Mouse (Mus musculus) right cerebral cortex, postnatal 36 days (tissue): ENCODE data around the gene B3galt5.

ENCODE experiments used
- DNase-seq, 2 experiments: peaks; one replicate each; pipeline ENCODE4 v3.0.0; 2022; ENCODE audit warnings: low spot score in 2 of 2, mixed read lengths in 1 of 2

Gene B3galt5

DNA sequence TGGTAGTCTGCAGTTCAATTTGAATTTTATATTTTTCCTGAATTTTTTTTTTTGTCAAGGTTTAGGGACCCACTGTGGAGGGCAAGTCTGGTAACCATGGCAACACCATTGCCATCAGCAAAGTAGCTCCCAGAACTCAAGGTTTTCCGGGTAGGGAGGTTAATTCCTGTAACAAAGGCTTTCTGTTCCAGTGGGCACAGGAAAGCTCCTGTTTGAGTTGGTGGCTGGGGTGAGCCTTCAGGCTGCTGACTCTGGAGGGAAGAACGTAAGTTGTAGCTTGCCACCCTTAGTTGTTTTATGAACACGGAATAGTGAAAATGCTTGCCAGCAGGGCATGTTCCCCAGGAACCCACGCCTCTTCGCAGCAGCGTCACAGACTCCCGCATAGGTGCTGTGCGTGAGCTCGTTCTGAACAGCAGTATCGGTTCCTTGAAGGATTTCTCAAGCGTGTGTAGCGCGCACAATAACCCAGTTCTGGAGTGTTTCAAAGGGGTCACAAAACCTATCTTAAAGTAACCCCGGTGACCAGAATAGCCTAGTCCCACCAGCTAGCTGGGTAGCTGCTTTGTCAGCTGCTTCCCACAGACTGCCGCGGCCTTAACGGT is at the start of gene B3galt5:
B3galt5 (plus strand) TSS at position 436 of the 605 bp plus-strand sequence.
- DNase-seq, result peak in 1 of 2 experiments; percentile 2

DNA sequence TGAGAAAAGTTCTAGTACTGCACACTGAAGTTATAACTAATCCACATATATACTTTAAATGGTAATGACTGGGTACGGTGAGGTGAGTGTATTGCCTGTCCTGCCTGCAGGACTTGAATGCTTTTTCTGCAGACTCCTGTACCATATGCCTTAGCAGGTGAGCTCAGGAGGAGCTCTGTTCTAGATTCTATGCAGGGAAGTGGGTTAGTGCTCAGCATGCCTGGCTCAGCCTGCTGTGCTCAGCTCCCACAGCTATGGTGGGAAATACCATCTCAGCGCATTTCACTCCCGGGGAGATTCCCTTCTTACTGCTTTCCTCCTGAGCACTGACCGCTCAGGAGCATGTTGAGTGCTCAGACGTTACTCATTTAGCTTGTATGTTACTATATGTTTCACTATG is 48.0 kb upstream of the B3galt5 start:
- no peak for DNase-seq

DNA sequence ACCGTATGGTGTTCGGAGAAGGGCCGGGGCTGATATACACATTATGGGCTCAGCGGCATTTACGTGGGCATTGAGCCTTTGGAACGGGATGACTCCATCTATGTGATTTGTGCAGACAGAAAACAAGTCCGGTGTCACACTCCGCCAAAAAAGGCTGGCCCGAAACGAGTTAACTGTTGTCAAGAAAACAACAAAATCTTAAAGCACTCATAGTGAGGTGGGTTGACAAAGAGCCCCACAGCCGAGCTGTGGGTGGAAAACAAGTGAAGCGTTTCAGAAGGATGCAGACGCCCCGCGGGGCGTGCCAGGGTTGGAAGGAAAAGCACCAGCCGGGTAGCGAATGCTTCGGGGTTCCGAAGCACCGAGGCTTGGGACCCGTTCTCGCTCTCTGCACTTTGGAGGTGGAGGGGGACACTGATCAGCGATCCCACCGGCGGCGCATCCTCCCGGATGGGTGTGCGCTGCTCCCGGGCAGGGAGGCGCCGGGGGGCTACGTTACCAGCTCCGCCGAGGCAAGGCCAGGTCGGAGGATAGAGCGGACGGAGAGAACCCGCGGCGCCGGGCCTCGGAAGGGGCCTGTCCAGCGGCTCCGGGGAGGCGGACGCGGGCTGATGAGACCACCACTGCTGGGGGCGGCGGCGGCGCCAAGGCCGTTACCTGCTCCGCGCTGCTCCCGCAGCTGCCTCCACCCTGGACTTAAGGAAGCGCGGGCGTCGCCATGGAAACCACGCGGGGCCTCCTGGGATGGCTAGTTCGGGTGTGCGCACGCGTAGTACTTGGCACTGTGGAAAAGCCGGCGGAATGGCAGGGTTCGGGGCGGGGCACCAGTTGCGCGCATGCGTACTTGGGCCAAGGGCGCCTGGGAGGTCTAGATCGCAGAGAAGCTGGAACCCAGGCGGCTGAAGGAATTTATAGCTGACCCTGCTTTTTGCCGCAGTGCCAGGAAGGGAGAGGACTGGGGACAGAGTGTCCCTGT is 43.8 kb upstream of the B3galt5 start, which contains the start of gene Lca5l:
Lca5l (minus strand) TSS at position 741 of the 976 bp plus-strand sequence.
- peak; percentile 97 to 99 for DNase-seq

DNA sequence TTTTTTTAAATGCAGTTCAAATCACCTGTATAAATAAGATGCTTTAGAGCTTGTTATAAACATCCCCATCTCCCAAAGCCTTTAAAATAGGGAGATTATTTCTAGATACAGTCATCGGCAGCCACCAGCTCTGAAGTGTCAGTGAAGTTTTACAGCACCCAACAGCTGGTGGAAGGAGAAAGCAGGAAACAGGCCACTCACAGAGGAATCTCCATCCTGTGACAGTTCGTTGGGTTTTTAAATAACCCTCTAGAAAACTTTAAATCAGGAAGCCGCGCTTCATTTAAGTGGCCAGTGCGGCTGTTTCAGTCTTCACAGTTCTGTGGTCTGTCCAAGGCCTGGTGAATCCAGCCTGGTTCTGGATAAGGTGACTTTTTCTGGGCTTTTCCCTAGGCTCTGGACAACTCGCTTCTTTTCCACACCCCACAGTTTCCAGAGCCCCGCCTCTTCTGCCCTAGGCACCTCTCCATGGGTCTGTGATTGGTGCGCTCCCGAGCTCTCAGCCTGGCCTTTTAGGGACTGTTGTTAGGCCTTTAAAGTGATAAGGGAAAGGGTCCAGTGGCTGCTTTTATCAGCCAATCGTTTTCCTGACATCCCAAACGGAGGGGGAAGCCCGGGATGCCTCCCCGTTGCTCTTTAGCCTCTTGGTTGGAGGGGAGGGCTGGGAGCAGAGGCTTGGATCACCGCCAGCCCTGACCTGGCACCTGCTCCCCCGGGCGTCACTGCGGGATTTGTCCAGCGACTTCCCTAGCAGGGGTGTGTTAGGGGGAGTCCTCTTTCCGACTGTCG is 35.5 kb upstream of the B3galt5 start, which contains the start of gene Sh3bgr:
Sh3bgr (plus strand) TSS at position 538 of the 789 bp plus-strand sequence.
- DNase-seq, result no peak

DNA sequence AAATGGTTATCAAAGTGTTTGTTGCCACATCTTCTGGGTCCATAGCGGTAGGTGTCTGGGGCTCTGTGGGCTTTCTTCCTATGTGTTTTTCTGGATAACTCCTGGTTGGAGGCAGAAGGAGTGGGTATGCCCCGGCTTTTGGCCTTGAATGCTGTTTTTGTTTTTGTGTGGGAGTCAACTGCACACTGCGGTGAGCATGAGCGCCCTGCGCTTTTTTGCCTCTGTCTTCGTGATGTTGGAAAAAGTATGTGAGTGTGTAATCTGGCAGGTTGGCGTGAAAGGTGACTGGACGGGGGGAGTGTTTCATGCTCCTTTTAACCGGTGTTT is 34.9 kb upstream of the B3galt5 start:
- no peak for DNase-seq

DNA sequence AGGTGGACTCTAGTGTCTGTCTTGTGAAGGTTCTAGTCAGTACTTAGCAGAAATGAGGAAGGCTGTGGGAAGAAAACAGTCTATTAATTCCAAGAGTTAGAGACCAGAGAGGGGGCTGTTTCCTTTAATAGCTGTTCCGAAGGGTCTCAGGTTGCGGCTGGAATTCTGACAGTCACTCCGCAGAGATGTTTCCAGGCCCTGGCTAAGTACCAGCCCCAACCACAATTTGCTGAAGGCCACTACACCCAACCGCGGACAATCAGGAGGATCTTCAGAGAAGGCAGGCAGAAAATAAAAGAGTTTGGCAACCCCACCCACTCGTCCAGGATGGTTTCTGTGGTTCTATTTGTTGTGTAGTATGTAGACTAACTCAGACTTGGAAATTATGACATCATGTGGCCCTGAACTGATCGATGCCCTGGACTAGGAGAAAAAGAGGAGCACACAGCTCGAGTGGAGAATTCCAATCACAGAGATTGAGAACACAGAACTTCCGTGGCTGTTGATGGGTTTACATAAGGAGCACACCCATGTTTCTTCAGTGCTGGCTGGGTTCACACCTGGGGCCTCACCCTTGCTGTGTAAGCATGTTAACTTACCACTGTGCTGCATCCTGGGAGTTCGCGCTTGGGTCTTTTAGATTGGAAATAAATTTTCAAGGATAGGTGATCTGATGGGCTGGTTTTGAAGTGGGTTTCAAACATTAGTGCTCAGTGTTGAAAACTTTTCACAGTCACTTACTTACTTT is 33.9 kb upstream of the B3galt5 start:
- no peak for DNase-seq

DNA sequence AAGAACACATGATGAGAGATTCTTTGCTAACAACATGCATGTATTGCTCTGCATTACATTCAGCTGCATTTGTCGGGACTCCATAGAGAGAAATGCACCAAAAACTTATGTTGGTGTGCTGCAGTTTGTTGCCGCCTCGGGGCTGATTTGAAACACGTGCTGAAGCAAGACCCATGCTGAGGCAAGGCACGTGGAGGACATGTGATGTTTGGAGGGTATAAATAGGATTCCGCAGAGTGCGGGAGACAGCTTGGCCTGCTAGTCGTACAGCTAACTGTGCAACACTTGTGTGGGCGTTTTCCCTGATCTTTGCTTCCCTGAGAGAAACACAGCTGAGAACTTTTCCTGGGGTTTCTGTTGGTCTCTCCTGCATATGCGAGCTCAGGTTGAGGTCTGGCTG is 25.8 kb upstream of the B3galt5 start:
- DNase-seq, result peak in 1 of 2 experiments; percentile 33

DNA sequence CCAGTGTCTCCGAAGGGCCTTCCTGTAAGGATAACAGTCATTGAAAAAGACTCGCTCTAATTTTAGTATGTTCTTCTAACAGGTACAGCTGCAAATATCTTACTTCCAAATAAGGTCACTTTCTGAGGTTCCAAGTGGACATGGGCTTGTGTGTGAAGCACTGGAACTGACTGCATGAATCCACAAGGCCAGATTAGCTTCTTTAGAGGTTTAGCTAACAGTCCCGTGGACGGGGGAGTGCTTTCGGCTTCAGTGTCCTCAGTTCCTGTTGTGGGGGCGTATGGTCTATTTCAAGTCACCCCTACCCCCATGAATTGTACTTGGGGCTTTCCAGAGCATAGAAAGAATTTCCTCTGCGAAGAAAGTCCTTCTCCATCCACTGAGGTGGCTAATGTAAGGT is 24.7 kb upstream of the B3galt5 start:
- no peak for DNase-seq

DNA sequence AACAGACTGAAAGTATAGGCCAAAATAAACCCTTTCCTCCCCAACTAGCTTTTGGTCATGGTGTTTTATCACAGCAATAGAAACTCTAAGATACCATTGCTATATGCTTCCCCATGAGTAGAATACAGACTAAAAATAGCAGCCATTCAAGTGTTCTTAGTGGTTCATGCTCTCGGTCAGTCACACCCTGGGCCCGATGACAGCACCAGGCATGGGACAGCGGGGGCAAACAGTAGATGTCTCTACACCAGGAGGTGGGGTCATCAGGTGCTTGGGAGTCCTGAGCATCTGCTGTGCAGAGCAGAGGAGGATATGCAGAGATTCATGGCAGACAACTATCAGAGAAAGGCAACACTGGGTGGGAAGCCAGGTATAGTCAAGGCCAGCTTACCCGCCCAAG is 22.6 kb upstream of the B3galt5 start:
- no peak for DNase-seq

DNA sequence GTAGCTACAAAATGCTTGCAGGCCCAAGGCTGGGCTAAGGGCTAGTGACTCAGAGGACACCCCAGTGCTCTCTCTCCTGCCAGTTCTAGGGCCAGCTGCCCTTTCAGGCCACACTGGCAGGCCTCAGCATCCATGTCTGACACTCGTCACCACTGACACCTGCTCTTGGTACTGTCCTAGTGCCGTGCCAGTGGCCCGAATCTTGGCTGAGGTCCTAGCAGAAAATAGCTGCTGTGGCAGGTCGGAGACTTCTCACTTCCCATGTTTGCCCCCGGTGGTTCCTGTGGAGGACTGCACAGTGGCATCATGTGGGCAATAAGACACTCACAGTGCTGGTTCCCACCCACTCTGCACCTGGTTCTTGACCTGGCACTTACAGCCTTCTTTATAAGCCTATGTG is 14.1 kb upstream of the B3galt5 start:
- DNase-seq, result no peak

DNA sequence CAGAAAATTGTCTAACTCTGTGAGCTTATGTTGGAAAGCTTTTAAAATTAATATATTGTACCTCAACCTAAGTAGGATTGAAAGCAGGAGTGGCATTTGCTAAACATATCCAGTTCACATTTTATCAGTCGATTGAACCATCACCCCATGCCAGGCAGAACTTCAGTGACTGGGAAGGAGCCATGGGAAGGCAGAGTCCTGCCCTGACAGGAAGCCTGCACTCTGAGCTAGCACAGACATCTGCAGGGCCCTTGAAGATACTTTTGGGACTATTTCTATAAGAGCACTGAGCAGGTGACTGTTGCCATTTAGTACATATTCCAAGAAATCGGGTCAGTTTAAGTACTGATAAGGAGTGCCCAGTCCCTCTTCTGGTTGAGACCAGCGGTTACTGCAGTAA is 13.6 kb upstream of the B3galt5 start:
- DNase-seq, result no peak

DNA sequence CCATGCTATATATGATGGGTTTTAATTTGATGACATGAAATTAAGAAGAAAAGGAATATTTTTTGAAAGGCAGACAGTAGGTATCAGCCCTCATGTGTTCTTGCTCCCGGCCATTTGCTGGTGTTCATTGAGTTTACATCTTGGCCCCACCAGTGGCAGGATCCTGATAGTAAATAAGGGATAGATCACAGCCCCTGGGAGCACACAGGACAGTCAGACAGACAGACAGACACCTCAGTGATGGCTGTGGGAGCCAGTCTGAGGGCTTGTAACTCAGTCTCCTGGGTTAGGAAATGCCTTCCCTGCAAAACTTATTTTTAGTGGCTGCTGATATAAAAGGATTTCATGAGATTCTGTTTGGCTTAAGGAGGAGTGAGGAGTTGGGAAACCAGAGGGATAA is 13.1 kb upstream of the B3galt5 start:
- DNase-seq, result no peak

DNA sequence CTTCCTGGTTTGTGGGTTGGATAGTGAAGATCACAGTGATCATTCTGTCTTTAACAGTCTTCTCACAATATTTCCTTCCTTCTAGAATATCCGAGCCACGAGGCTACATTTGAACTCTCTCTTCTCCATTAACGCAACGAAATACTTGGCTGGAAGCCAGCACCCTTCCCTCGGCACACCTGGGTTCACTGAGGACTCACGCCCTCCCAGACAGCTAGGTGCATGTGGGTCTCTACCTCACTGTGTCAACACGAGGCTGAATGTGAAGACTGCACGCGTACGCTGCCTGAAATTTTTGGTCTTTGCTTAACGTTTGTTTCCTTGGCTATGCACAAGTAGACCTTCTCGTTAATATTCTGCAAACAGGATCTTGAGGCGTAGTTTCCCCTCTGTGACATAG is 7.2 kb upstream of the B3galt5 start:
- DNase-seq, result no peak

DNA sequence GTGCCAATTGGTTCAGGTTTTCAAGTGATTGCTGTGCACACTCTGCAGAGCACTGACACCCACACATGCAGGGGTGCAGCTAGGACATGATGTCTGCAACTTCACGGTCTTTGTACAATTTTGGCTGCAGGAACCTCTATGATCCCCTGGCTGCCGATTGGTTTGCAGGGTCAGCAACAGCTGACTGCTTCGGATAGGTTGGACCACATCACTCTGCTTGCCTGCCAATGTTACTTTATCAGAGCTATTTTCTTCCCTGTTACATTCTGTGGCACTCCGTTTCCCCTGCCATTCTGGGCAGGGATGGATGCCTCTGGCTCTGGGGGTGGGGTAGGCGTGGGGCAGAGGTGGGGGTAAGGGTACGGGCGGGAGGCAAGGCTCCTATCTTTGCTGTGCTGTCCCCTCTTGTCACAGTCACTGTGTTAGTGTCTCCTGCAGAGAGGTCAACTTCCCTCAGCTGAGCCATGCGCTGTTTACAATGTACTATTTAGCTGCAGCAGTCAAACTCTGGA is 6.5 kb upstream of the B3galt5 start:
- peak in 1 of 2 experiments; percentile 12 for DNase-seq

DNA sequence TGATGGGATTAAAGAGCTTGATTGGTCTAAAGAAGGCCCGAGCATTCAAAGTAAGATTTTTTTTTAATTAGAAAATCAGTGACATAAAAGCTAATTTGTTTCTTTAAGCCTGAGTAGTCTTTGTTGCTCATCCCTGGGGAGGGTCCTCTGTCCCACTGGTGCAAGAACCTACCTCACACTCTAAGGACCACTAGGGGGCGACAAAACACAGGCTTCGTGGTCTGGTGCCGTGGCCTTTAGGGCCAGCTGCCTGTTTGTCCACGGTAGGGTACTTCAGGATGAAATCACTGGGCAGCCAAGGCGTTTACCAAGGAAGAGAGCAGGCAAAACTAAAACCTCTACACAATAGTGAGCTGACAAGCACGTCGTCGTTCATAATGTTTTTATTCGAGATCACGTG is 5.2 kb upstream of the B3galt5 start:
- DNase-seq, result peak; percentile 32 to 56

DNA sequence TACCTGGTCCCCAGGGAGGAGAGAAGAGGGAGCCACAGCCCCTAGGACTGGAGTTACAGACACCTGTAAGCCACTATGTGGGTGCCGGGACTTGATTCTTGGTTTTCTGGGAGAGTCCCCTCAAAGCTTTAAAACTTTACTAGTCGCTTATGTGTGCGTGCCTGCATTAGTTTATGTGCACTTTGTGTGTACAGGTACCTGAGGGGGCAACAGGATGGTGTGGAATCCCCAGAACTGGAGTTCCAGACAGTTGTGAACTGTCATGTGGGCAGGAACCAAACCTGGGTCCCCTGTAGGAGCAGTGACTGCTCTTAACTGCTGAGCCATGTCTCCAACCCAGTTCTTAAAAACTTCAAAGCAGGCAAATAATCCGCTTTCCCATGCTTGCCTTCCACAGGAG is 4.3 kb upstream of the B3galt5 start:
- DNase-seq, result no peak

DNA sequence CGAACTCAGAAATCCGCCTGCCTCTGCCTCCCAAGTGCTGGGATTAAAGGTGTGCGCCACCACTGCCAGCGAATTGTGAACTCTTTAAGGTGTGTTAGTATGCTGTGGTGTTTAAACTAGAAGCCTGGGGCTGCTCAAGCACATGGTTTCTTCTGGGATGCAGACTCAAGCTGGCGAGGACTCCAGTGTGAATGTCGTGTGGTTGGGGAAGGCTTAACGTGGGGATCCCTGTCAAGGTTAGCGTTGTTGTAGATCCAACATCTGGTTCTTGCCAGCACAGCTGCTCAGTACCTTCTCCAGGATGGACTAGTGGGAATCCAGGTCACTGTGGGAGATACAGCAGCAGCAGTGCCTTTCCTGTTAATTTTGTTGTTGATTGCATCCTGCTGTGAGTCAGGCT is 3.6 kb upstream of the B3galt5 start:
- DNase-seq, result no peak

DNA sequence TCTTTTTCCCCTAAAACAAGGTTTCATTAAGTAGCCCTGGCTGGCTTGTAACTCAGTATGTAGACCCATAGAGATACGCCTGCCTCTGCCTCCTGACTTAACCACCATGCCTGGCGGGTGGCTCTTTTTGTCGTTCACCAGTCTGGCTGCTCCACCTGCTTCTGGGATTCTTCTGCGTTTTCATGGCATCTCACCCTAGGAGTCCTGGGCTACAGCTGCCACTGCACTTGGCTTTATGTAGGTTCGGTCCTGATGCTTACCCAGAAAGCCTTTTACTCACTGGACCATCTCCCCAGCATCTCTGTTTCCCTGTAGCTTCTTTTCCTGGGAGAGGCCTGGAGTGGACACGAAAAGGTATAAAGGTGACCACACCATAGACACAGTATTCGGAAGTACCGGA is 1.6 kb upstream of the B3galt5 start:
- DNase-seq, result no peak

DNA sequence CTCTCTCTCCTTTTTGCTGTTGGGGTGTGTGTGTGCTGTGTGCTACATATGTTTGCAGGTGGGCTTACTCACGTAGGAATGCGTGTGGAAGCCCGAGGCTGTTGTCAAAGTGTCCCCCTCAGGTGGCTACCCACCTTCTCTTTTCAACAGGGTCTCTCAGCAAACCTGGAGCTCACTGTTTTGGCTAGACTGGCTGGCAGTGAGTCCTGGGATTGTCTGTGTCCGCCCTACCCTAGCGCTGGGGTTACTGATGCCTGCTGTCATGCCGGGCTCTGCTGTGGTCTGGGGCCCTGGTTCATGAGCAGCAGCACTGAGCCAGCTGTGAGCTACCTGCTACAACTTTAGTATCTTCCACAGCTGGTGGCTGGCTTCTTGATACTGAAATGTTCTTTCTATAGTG is 8.9 kb downstream of the B3galt5 start:
- DNase-seq, result no peak

DNA sequence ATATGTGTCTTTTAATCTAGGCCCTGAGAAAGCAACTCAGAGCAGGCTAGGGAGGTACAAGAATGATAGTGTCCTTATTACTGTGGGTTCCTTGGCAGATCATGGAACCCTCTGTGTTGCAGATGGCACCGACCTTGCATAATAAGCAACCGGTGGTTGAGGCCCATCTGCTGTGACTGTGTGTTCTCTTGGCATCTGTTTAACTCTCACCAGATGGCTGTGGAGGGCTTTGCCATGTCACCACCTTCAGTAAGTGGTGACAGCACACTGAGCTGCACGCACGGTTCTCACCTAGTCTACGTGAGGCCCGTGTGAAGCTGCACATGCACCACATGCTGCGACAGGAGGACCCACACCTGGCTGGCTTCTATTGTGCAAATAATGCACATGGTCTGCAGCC is 14.0 kb downstream of the B3galt5 start:
- DNase-seq, result peak in 1 of 2 experiments; percentile 21

DNA sequence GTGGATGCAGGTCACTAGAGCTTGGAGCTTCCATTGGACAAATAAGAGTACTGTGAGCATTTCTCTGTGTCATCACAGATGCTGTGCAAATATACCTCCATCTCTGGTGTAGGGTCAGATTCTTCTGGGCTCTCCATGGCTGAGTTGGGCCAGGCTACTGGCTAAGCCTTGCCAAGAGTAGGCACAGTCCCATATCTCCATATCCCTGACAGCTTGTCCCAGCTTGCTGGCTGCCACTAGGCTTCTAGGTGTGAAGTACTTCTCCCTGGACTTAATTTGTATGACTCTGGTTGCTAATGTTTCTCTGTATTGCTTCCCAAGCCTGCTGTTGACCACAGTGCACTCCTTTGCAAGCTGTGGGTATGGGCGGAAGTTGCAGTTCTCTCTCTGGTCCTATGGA is 16.5 kb downstream of the B3galt5 start:
- no peak for DNase-seq
